Mouse (Mus musculus): ENCODE results near the gene Zpr1.

Gene Zpr1

DNA sequence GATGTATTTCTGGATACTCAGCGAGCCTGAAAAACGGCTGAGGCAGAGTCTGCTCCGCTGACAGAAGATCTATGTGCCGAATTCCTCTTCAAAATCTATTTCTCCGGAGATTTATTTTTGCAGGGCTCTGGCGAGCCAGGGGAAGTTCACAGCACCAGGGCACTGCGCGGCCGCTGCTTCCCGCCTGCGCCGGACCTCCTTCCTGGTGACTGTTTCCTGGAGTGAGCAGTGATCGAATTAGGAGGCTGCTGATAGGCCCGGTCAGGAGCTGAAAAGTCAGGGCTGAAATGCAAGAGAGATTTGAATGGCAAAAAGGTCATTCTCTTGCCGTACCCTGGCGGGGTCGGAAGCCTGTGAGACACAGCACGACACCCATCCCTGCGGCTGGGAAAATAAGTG is 56.4 kb downstream of the Zpr1 start:
- peak; percentile 47 for DNase-seq (ENCODE audit: low spot score)

GRCm38 (mm10) chr9:46329801-46330585 is 57.1 kb downstream of the Zpr1 start:
- no peak for DNase-seq (ENCODE audit: low spot score)

DNA sequence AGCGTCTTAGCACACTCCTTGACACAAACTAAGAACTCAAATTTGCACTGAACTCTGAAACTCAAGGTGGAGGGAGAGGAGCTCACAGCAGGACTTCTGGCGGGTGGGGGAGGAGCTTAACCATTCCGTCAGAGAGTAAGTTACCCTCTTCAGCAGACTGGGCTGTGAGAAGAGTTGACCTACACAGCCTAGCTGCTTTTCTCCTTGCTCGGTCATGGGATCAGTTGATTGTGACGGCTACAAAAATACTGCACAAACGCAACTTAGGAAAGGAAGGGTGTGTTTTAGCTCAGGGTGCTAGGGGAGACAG is 57.7 kb downstream of the Zpr1 start:
- DNase-seq (ENCODE audit: low spot score): no peak

DNA sequence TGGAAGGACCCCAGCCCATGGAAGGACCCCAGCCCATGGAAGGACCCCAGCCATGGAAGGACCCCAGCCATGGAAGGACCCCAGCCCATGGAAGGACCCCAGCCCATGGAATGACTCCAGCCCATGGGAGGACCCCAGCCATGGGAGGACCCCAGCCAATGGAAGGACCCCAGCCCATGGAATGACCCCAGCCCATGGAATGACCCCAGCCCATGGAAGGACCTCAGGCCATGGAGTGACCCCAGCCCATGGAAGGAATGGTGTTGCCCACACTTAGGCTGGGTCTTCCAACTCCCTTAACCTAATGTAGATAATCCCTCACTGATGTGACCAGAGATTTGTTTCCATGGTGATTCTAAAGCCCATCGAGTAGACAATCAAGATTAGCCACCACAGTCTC is 58.4 kb downstream of the Zpr1 start:
- DNase-seq (ENCODE audit: low spot score): no peak

Measured in yolk sac, embryonic 10.5 days (tissue).